Mouse (Mus musculus) ovary, postnatal 36 days (tissue): ENCODE measurements at regions not wholly inside any gene's neighbourhood (a gene's known extent, or its start where the extent isn't known, plus 50 kb on each side); places are given as distances from the start of the nearest gene placed in this dataset.
"Not testable (repeated sequence)": the region's sequence is repeated elsewhere in the genome, so short reads cannot be mapped to it uniquely, and the experiment has no call there.

Experiments used
- DNase-seq: peaks from one replicate; pipeline ENCODE4 v3.0.0; 2022; ENCODE audit warnings: low spot score, mixed read lengths

GRCm38 (mm10) chr15:60333573-60334306 lies 317.3 kb upstream of the 4933412E24Rik start:
- DNase-seq = no peak

DNA sequence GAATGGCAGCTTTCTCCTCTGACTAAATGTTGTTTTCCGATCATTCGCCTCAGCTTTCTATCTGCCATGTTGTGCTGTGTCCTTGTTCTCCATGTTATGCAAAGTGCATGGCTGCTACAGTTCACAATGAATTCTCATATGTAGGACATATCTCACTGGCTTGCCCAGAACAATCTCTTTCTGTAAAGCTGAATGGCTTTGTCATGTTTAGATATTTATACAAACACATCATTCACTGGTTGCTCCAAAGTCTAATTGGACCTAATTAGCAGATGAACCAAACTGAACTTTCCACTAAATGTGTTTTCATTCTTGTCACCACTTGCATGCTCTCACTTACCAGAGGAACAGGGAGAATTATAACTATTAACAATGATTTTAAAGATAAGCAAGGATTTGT lies 301.2 kb upstream of the 4933412E24Rik start:
- no peak for DNase-seq

GRCm38 (mm10) chr15:60315210-60315609 lies 298.8 kb upstream of the 4933412E24Rik start:
- no peak for DNase-seq

- no peak for DNase-seq
Observed at GRCm38 (mm10) chr15:60309909-60310308, 293.5 kb upstream of the 4933412E24Rik start.

GRCm38 (mm10) chr15:60308968-60309367 lies 292.6 kb upstream of the 4933412E24Rik start:
- no peak for DNase-seq

DNA sequence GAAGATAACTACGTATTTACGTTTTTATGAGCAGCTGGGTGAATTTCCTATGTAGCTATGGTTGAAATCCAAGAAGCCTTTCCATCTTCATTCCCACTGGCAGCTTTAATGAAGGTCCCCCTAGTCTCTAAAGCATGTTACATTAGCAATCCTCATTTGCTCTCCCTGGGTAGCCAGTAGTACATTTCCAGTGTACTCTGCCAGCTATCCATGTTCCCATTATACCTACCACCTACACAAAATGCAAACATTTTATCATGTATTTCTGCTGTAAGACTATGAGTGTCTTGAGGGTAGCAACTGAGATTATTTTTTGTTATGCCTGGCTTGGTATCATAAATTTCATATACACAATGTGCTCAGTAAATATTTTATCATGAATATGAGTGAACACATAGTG lies 291.7 kb upstream of the 4933412E24Rik start:
- DNase-seq = no peak

GRCm38 (mm10) chr15:60303501-60303900 lies 287.1 kb upstream of the 4933412E24Rik start:
- DNase-seq = no peak

DNA sequence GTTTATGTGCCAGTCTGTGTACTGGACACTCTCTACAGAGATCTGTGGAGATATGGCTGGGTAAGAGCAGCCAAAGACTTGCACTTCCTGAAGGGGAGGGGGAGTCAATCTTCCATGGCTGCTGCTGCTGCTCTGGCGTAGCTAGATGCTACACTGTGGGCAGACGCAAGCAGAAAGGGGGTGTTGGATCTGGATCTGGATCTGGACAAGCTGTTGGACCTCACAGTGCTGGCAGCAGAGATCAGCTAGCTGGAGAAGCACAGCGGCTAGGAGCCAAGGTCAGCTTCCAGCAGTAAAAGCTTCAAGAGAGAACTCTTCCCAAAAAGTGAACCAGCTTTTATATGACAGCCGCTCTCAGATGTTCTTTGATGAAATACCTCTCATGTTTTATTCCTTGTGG lies 285.5 kb upstream of the 4933412E24Rik start:
- DNase-seq = peak; percentile 9

DNA sequence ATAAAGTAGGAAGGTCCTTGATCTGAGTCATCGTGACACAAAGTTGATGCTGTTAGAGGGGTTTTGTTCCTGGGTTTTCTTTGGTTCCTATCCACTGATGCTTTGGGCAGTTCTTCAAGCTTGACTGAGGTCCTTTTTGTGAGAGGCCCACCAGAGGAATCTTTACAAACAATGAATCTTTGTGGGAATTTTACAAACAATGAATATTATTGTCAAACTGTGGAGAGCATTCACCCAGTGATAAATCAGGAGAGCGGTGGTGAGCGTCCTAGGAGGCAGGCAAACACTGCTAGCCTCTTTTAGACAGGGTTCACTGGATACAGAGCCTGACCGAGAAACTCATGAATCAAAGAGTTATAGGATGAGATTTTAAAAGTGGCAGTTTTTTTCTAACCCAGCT lies 268.9 kb upstream of the 4933412E24Rik start:
- no peak for DNase-seq

DNA sequence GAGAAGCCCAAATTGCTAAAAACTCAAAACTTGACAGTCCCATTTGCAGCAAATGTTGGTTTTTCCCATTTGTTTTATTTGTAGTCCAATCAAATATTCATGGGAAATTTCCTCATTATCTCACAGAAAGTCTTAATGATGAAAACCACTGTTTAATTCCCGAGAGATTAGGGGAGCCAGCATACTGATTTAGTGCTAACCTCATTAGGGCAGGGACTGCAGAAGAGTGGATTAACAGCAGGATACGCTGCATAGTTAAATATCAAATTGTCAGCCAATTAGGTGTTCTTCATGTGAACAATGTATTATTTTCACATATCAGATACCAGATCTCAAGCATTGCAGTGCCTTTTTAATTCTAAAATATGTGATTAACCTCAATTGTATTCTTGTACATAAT lies 264.0 kb upstream of the 4933412E24Rik start:
- DNase-seq = no peak

GRCm38 (mm10) chr15:60253661-60254060 lies 237.2 kb upstream of the 4933412E24Rik start:
- DNase-seq = not testable (repeated sequence)

DNA sequence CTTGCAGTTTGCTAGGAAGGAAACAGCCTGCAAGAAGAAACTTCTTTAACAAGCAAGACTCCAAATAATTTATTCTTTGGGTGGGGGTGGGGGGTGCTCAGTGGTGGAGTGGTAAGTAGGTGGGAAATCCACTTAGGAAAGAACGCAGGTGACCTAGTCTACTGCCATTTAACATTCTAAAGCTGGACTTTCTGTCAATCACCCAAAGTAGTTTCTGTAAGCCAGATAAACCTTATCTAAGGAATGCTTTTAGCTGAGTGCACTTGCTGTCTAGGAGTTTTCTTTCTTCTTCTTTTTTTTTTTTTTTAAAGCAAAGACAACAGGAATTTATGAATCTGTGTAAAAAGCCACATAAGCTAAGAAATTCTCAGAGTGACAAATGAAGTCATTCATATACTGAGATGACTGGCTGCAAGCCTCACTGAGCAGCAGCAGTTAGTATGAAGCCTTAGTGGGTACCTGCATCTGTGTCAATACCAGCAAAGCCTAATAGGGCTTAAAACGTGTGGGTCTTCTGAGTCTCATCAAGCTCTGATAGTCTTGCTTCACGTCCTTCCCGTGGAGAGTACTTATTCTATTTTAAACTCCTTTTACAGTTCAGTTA lies 210.0 kb upstream of the 4933412E24Rik start:
- DNase-seq = no peak

- no peak for DNase-seq
Observed at GRCm38 (mm10) chr15:60195070-60195469, 178.7 kb upstream of the 4933412E24Rik start.

GRCm38 (mm10) chr15:60193157-60193556 lies 176.7 kb upstream of the 4933412E24Rik start:
- DNase-seq = no peak

GRCm38 (mm10) chr15:60187002-60187715 lies 170.7 kb upstream of the 4933412E24Rik start:
- no peak for DNase-seq

DNA sequence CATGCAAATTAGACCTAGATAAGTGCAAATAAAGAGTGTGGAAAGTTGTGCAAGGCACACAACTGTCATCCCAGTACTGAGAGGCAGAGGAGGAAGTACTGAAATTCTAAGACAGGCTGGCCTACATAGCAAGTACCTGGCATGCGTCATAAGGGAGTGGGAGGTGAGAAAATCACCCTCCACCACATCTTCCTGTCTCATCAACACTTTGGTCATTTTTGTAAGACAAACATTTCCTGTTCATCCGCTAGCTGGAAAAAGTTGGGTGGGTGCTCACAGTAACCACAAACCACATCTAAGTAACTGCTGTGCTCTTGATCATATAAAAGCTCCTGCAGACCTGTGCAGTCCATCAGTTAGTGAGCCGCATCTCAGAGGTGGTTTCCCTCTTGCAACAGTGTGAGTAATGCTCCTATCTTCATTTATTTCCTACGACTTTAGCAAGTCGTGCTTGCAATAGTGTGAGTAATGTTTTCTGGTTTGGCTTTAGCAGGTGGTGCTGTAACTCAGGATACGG lies 125.2 kb upstream of the 4933412E24Rik start:
- DNase-seq = no peak

- no peak for DNase-seq
Observed at GRCm38 (mm10) chr15:60136671-60137070, 120.3 kb upstream of the 4933412E24Rik start.

DNA sequence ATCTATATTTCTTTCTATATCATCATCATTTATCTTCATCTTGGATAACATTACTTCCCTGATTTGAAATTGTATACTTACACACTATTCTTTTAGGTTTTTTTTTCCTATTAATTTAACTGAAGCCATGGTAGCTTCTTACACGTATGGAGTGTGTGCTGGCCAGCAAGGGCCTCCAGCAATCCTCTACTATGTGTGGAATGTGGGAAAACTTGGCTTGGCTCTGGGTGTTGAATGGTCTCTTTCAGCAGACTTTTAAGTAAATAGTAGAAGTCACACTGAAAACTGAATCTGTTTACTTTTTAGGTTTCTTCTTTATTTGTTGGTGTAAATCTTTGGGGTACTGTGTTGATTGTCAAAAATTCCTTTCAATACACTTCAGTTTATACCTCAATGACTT lies 118.1 kb upstream of the 4933412E24Rik start:
- no peak for DNase-seq

- no peak for DNase-seq
Observed at GRCm38 (mm10) chr15:60132701-60133100, 116.3 kb upstream of the 4933412E24Rik start.

DNA sequence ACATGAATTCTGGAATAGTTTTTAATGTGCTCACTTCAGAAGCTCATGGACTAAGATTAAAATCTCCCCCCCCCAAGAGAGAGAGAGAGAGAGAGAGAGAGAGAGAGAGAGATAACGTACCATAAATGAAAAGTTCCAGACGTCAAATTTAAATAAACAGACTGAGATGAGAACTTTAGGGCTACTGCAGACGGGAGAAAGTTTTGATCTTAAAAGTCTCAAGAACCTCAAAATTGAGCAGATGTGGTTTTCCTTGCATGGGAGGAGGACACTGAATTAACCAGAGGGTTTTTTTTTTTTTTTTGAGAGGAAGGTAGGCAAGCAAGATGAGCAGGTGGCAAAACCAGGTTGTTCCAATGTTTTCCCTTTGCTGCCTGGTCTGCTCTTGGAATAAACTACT lies 108.0 kb upstream of the 4933412E24Rik start:
- no peak for DNase-seq

DNA sequence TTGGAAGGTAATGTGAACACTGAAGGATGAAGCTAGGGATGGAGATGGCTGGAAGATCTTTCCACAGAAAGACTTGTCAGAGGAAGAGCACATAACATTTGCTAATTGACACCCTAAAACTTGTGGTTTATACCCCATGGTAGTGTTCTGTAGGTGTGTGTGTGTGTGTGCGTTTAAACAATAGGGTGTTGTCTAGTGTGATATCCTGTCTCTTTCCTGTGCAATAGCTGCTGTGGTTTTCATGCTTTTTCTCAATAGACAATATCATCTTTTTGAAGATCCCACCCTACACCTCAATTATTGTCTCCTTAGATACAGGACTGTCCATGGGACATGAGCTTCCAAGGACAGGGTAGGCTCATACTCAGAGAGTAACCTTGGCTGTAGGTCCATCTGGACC lies 103.5 kb upstream of the 4933412E24Rik start:
- no peak for DNase-seq

DNA sequence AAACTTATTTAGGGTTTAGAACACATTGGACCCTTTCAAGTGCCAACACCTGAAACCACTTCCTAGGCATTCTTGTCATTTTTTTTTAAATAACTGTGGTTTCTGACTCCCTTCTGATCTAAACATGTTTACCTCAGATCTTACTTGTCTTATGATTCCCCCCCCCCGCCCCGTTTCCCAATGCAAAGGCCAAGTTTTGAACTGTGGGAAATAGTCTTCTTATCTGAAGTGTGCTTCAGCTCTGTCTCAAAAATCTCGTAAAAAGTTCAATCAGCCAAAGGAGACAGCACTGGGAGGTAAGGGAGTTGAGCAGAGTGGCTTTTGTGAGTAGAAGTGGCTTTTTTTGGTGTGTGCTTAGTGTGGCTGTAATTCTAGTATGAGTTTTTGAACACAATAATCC lies 95.5 kb upstream of the 4933412E24Rik start:
- no peak for DNase-seq

GRCm38 (mm10) chr15:60111046-60111445 lies 94.6 kb upstream of the 4933412E24Rik start:
- no peak for DNase-seq
